9 mouse cellular contexts compared by ENCODE assay signal in the genomic region with DNA sequence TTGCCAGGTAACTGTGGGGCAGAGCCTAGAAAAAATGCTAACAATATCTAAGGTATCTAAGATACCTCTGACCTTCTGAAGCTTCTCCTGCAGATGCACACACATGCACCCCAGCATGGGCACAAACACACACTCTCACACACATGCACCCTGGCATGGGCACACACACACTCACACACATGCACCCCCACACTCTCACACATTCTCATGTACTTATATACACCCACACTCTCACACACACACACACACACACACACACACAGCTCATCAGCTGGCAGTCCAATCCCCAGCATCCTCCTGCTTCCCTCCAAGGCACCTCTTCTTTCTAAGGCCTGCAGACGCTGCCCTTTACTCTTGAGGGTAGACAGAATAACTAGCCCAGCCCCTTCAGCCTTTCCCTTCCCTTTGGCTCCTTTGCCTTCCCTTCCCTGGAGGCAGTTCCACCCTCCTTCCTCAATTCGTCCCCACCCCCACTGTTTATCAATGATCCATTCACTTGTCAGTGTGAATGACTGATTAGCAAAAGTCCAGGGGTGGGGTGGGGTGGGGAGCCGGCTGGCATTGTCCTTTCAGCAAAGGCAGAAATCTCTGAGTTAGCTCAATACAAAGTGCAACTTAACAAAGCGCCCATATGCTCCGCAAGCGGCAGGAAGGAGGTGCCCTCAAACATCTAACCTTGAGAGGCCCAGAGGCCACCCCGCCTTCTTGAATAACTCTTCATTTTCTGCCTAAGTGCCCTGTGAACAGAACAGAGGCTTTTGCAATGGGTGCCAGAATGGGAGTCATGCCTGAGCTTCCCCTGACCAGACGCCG.
DNase-seq lines count a peak whose midpoint lies in the region; ATAC-seq and TF ChIP-seq lines count a peak whose summit lies in the region.
"Had no signal": no experiment of that assay in that cellular context is flagged by ENCODE, and none has a peak within 500 bp of the region (broad histone marks: within the 10 kb centered on the region; RNA-seq: fewer than 3 reads in every experiment).

No protein-coding gene starts in this region.

- H3K4me3 ChIP-seq in embryonic facial prominence, embryonic 12.5 days, result no peak overlapping the region
- H3K4me3 ChIP-seq in kidney, adult 2 months (ENCODE audit: insufficient read depth, low read depth, low read length), result no peak overlapping the region
- H3K4me3 ChIP-seq in midbrain, postnatal 0 days (ENCODE audit: low read depth, low read length), result no peak overlapping the region
- no peak overlapping the region for H3K4me3 ChIP-seq in cerebellum, adult 2 months (replicated peaks; ENCODE audit: insufficient read depth, low read depth, low read length)

- TF ChIP-seq POLR2A in brain, embryonic 14.5 days (IDR thresholded peaks at IDR 0.05; ENCODE audit: borderline replicate concordance, extremely low read depth, insufficient read depth, insufficient read length, poor library complexity, severe bottlenecking), result no peak
- no peak for TF ChIP-seq POLR2A in kidney, adult 2 months (IDR thresholded peaks at IDR 0.05; ENCODE audit: low read depth, low read length)
- TF ChIP-seq POLR2A in cerebellum, adult 2 months (IDR thresholded peaks at IDR 0.05; ENCODE audit: borderline replicate concordance, insufficient read depth, low read length), result no peak

- no peaks in the 10 kb centered on the region for H3K9me3 ChIP-seq in embryonic facial prominence, embryonic 12.5 days
- H3K9me3 ChIP-seq in midbrain, postnatal 0 days (ENCODE audit: low read length), result no peaks in the 10 kb centered on the region

- H3K36me3 ChIP-seq in embryonic facial prominence, embryonic 12.5 days, result no peaks in the 10 kb centered on the region
- no peaks in the 10 kb centered on the region for H3K36me3 ChIP-seq in kidney, adult 2 months (ENCODE audit: control insufficient read depth, insufficient read depth, low read length)
- H3K36me3 ChIP-seq in midbrain, postnatal 0 days (ENCODE audit: insufficient read depth, low read length), result no peaks in the 10 kb centered on the region

- WGBS in embryonic facial prominence, embryonic 12.5 days, result 21% methylated on average over 9 of the region's 9 CpGs
- 8% methylated on average over 9 of the region's 9 CpGs for WGBS in kidney, adult 2 months
- 17% methylated on average over 9 of the region's 9 CpGs for WGBS in midbrain, postnatal 0 days
- 17% methylated on average over 9 of the region's 9 CpGs for WGBS in cerebellum, adult 2 months

- peak; percentile 53 for DNase-seq in brain, embryonic 14.5 days (ENCODE audit: low read depth)
- peak; percentile 60 for DNase-seq in kidney, adult 2 months
- no peak for DNase-seq in midbrain, postnatal 0 days (ENCODE audit: low spot score)
- no peak for DNase-seq in thymus, postnatal 10 days (ENCODE audit: low spot score in 2 of 2)
- DNase-seq in gastrocnemius, adult 18-20 months (ENCODE audit: low spot score), result no peak
- no peak for DNase-seq in cerebellum, adult 2 months
- DNase-seq: adrenal gland, adult 8-10 months; right cerebral cortex, postnatal 14 days had no signal

- H3K4me2 ChIP-seq in embryonic facial prominence, embryonic 12.5 days (replicated peaks), result no peak overlapping the region
- H3K4me2 ChIP-seq in midbrain, postnatal 0 days (ENCODE audit: low read depth, low read length, poor library complexity, severe bottlenecking), result no peak overlapping the region

- H3K27ac ChIP-seq in embryonic facial prominence, embryonic 12.5 days, result no peak overlapping the region
- H3K27ac ChIP-seq in kidney, adult 2 months (ENCODE audit: insufficient read depth, low read depth, low read length), result no peak overlapping the region
- H3K27ac ChIP-seq in midbrain, postnatal 0 days (ENCODE audit: low read depth, low read length), result no peak overlapping the region
- H3K27ac ChIP-seq in cerebellum, adult 2 months (ENCODE audit: insufficient read depth, low read length), result no peak overlapping the region

- peak; percentile 63 for ATAC-seq in embryonic facial prominence, embryonic 12.5 days (ENCODE audit: insufficient number of reproducible peaks, insufficient read depth, low FRiP score, low TSS enrichment)
- 0 out of 2 replicates have a peak, but pooled peaks have one; percentile 26 for ATAC-seq in midbrain, postnatal 0 days (ENCODE audit: low FRiP score)

- H3K9ac ChIP-seq in embryonic facial prominence, embryonic 12.5 days, result no peak overlapping the region
- H3K9ac ChIP-seq in midbrain, postnatal 0 days (replicated peaks; ENCODE audit: low read length, poor library complexity, severe bottlenecking), result no peak overlapping the region

- H3K27me3 ChIP-seq in embryonic facial prominence, embryonic 12.5 days, result peaks cover 22% of the 10 kb centered on the region
- no peaks in the 10 kb centered on the region for H3K27me3 ChIP-seq in kidney, adult 2 months (replicated peaks; ENCODE audit: control insufficient read depth, insufficient read depth, low read length)
- no peaks in the 10 kb centered on the region for H3K27me3 ChIP-seq in midbrain, postnatal 0 days (ENCODE audit: insufficient read depth, low read length)
- H3K27me3 ChIP-seq in cerebellum, adult 2 months (ENCODE audit: control insufficient read depth, insufficient read depth, low read length), result no peaks in the 10 kb centered on the region

- H3K4me1 ChIP-seq in embryonic facial prominence, embryonic 12.5 days, result peaks cover 10% of the 10 kb centered on the region; the same call in 1 of the 2 replicates
- no peaks in the 10 kb centered on the region for H3K4me1 ChIP-seq in kidney, adult 2 months (ENCODE audit: control insufficient read depth, insufficient read depth, low read length)
- H3K4me1 ChIP-seq in midbrain, postnatal 0 days (ENCODE audit: insufficient read depth, low read length), result 0 out of 2 replicates have a peak, but pooled peaks cover 6% of the 10 kb centered on the region
- H3K4me1 ChIP-seq in cerebellum, adult 2 months (ENCODE audit: control insufficient read depth, insufficient read depth, low read length), result no peaks in the 10 kb centered on the region

- no peak for TF ChIP-seq CTCF in brain, embryonic 14.5 days (IDR thresholded peaks at IDR 0.05; ENCODE audit: borderline replicate concordance, extremely low read depth, insufficient read depth, insufficient read length)
- no peak for TF ChIP-seq CTCF in kidney, adult 2 months (conservative IDR thresholded peaks at IDR 0.05; ENCODE audit: insufficient read depth, insufficient read length, low read depth, low read length)
- no peak for TF ChIP-seq CTCF in midbrain, postnatal 0 days (IDR thresholded peaks at IDR 0.05)
- no peak for TF ChIP-seq CTCF in cerebellum, adult 2 months (IDR thresholded peaks at IDR 0.05; ENCODE audit: borderline replicate concordance, insufficient read depth, low read depth, low read length)

Comparison
In these comparisons a context has a peak if more than half of its experiments do, and no peak if none do; other contexts are left out.
1. DNase-seq: peak in brain, embryonic 14.5 days (single experiment) and kidney, adult 2 months (single experiment); none in midbrain, postnatal 0 days (single experiment), thymus, postnatal 10 days (0 of 2), gastrocnemius, adult 18-20 months (single experiment) and cerebellum, adult 2 months (0 of 2).